Mouse (Mus musculus) leukemia stem cell, adult 10-12 weeks (primary cell): ENCODE measurements around the gene Lifr. TPM values are rescaled to one million over a fixed set of nuclear protein-coding genes. Genes with fewer than 3 reads are reported as not detected.

Experiments
- polyA plus RNA-seq: library from polyadenylated mRNA; stranded (reverse); fragments of >175 nt; gene quantifications from 2 replicates; pipeline ENCODE4 v1.2.3, GENCODE M21; 2012; ENCODE audit warnings: low replicate concordance

The Lifr gene
- polyA plus RNA-seq, result 1.4 and 3.5 TPM in 2 replicates

GRCm38 (mm10) chr15:7090211-7090765, at the start of gene Lifr:
Lifr (plus strand) TSS chr15:7090614.

Other genes with a start within 250 kb of the Lifr start
- 0.36 TPM in 1 of 2 replicates, not detected in the other for gene Osmr, start 215.6 kb upstream of the Lifr start, polyA plus RNA-seq